Mouse (Mus musculus) neural tube, embryonic 14.5 days (tissue): ENCODE data around the gene Igf2bp3. TPM values are rescaled to one million over a fixed set of nuclear protein-coding genes. Genes with fewer than 3 reads are reported as not detected.

Experiments used
- ATAC-seq: fragments of 200-750 bp; cut with Nextera tagmentation; 2 replicates; pipeline ENCODE4 v1.8.0; 2017; ENCODE audit warnings: low read depth, mild to moderate bottlenecking, moderate TSS enrichment, moderate library complexity
- H3K27ac ChIP-seq: fragments of 300-500 bp; sonication (generic); 2 replicates; pipeline ENCODE4 v1.5.1; 2014; ENCODE audit warnings: low read depth, mild to moderate bottlenecking, control low read depth, low read length, moderate library complexity, mixed read lengths
- H3K27me3 ChIP-seq: fragments of 300-500 bp; sonication (generic); 2 replicates; pipeline ENCODE4 v1.6.1; 2014; ENCODE audit warnings: low read length; ENCODE audit not compliant: control insufficient read depth, insufficient read depth
- H3K36me3 ChIP-seq: fragments of 300-500 bp; sonication (generic); 2 replicates; pipeline ENCODE4 v1.6.1; 2014; ENCODE audit warnings: low read length, mixed read lengths; ENCODE audit not compliant: control insufficient read depth, insufficient read depth
- H3K4me1 ChIP-seq: fragments of 300-500 bp; sonication (generic); 2 replicates; pipeline ENCODE4 v1.6.1; 2014; ENCODE audit warnings: low read length; ENCODE audit not compliant: control insufficient read depth, insufficient read depth
- H3K4me2 ChIP-seq: fragments of 300-500 bp; sonication (generic); 2 replicates; pipeline ENCODE4 v1.6.1; 2014; ENCODE audit warnings: mild to moderate bottlenecking, low read depth, low read length, control low read depth
- H3K4me3 ChIP-seq: fragments of 300-500 bp; sonication (generic); 2 replicates; pipeline ENCODE4 v1.5.1; 2014; ENCODE audit warnings: low read depth, low read length, control low read depth, mixed read lengths
- H3K9ac ChIP-seq: fragments of 300-500 bp; sonication (generic); replicated peaks from 2 replicates; pipeline ENCODE4 v1.6.1; 2014; ENCODE audit warnings: low read depth, mild to moderate bottlenecking, control low read depth, low read length, mixed read lengths
- H3K9me3 ChIP-seq: fragments of 300-500 bp; sonication (generic); 2 replicates; pipeline ENCODE4 v1.6.1; 2016; ENCODE audit warnings: low read length; ENCODE audit not compliant: control insufficient read depth
- WGBS: fragments of 180-500 bp; shearing (Covaris S2); extraction: QIAGEN DNeasy Blood & Tissue Kit; methylation state at CpG from one replicate; pipeline ENCODE4 v1.1.7; 2014; 5-methylcytosine and 5-hydroxymethylcytosine counted together
- polyA plus RNA-seq: library from polyadenylated mRNA; unstranded; fragments of >200 nt; fragmentation: Nextera tagmentation; extraction: Ambion mirVana; gene quantifications from 2 replicates; pipeline ENCODE4 v1.2.1, GENCODE M21; 2014

The Igf2bp3 gene
- polyA plus RNA-seq, 1 experiment from 2014 or later: 26.9 TPM

GRCm38 (mm10) chr6:49168648-49169047 is 46.1 kb downstream of the Igf2bp3 start:
- 63% methylated on average over 3 of the region's 3 CpGs for WGBS

GRCm38 (mm10) chr6:49167406-49167805 is 47.4 kb downstream of the Igf2bp3 start:
- Histone ChIP-seq H3K4me1 (no peaks in the 10 kb centered on the region), H3K9me3 (no peaks in the 10 kb centered on the region), H3K27ac (no peak overlapping the region), H3K9ac (no peak overlapping the region), H3K4me2 (no peak overlapping the region), H3K27me3 (no peaks in the 10 kb centered on the region), H3K36me3 (no peaks in the 10 kb centered on the region), H3K4me3 (no peak overlapping the region)
- 47% methylated on average over 4 of the region's 4 CpGs for WGBS
- no peak for ATAC-seq

More at GRCm38 (mm10) chr6:49168648-49169047, 46.1 kb downstream of the Igf2bp3 start:
- Histone ChIP-seq H3K4me2 (no peak overlapping the region), H3K9me3 (no peaks in the 10 kb centered on the region), H3K27me3 (no peaks in the 10 kb centered on the region), H3K4me3 (no peak overlapping the region), H3K9ac (no peak overlapping the region), H3K4me1 (no peaks in the 10 kb centered on the region), H3K36me3 (no peaks in the 10 kb centered on the region), H3K27ac (no peak overlapping the region)
- ATAC-seq: no peak

GRCm38 (mm10) chr6:49166318-49166717 is 48.4 kb downstream of the Igf2bp3 start:
- Histone ChIP-seq H3K4me1 (no peaks in the 10 kb centered on the region), H3K9ac (no peak overlapping the region), H3K27me3 (no peaks in the 10 kb centered on the region), H3K36me3 (no peaks in the 10 kb centered on the region), H3K9me3 (no peaks in the 10 kb centered on the region), H3K4me2 (no peak overlapping the region), H3K4me3 (no peak overlapping the region), H3K27ac (no peak overlapping the region)
- ATAC-seq: no peak
- 84% methylated on average over 8 of the region's 8 CpGs for WGBS

GRCm38 (mm10) chr6:49165855-49166254 is 48.9 kb downstream of the Igf2bp3 start:
- H3K27ac ChIP-seq: no peak overlapping the region
- no peak overlapping the region for H3K9ac ChIP-seq
- H3K36me3 ChIP-seq: no peaks in the 10 kb centered on the region
- ATAC-seq: no peak
- no peaks in the 10 kb centered on the region for H3K27me3 ChIP-seq
- H3K4me2 ChIP-seq: no peak overlapping the region
- 74% methylated on average over 6 of the region's 6 CpGs for WGBS
- no peaks in the 10 kb centered on the region for H3K9me3 ChIP-seq
- no peak overlapping the region for H3K4me3 ChIP-seq
- H3K4me1 ChIP-seq: no peaks in the 10 kb centered on the region

- WGBS: 16% methylated on average over 6 of the region's 6 CpGs
- no peak overlapping the region for H3K4me3 ChIP-seq
- ATAC-seq: no peak
- no peaks in the 10 kb centered on the region for H3K4me1 ChIP-seq
- H3K9ac ChIP-seq: no peak overlapping the region
- H3K36me3 ChIP-seq: no peaks in the 10 kb centered on the region
- H3K9me3 ChIP-seq: no peaks in the 10 kb centered on the region
- H3K4me2 ChIP-seq: no peak overlapping the region
- H3K27ac ChIP-seq: no peak overlapping the region
- H3K27me3 ChIP-seq: no peaks in the 10 kb centered on the region
These were observed 49.7 kb downstream of the Igf2bp3 start for GRCm38 (mm10) chr6:49165101-49165500.

- Histone ChIP-seq H3K9me3 (no peaks in the 10 kb centered on the region), H3K27me3 (no peaks in the 10 kb centered on the region), H3K4me3 (no peak overlapping the region), H3K27ac (no peak overlapping the region), H3K4me1 (no peaks in the 10 kb centered on the region), H3K4me2 (no peak overlapping the region), H3K9ac (no peak overlapping the region), H3K36me3 (no peaks in the 10 kb centered on the region)
- 71% methylated on average over 11 of the region's 11 CpGs for WGBS
- no peak for ATAC-seq
These were observed 50.1 kb downstream of the Igf2bp3 start for GRCm38 (mm10) chr6:49164701-49165100.

- no peak for ATAC-seq
- Histone ChIP-seq H3K9ac (no peak overlapping the region), H3K4me1 (no peaks in the 10 kb centered on the region), H3K9me3 (no peaks in the 10 kb centered on the region), H3K36me3 (no peaks in the 10 kb centered on the region), H3K4me3 (no peak overlapping the region), H3K27ac (no peak overlapping the region), H3K4me2 (no peak overlapping the region), H3K27me3 (no peaks in the 10 kb centered on the region)
- 62% methylated on average over 2 of the region's 2 CpGs for WGBS
These were observed 54.8 kb downstream of the Igf2bp3 start for GRCm38 (mm10) chr6:49159971-49160370.

- ATAC-seq: no peak
- H3K4me2 ChIP-seq: no peak overlapping the region
- no peaks in the 10 kb centered on the region for H3K4me1 ChIP-seq
- H3K9ac ChIP-seq: no peak overlapping the region
- no peaks in the 10 kb centered on the region for H3K27me3 ChIP-seq
- WGBS: 90% methylated on average over 3 of the region's 3 CpGs
- H3K27ac ChIP-seq: no peak overlapping the region
- no peaks in the 10 kb centered on the region for H3K36me3 ChIP-seq
- H3K4me3 ChIP-seq: no peak overlapping the region
- H3K9me3 ChIP-seq: no peaks in the 10 kb centered on the region
These were observed 58.0 kb downstream of the Igf2bp3 start for GRCm38 (mm10) chr6:49156826-49157175.

GRCm38 (mm10) chr6:49156170-49156825 is 58.5 kb downstream of the Igf2bp3 start:
- H3K27me3 ChIP-seq: no peaks in the 10 kb centered on the region
- no peak overlapping the region for H3K4me3 ChIP-seq
- H3K4me2 ChIP-seq: no peak overlapping the region
- 88% methylated on average over 5 of the region's 5 CpGs for WGBS
- no peaks in the 10 kb centered on the region for H3K36me3 ChIP-seq
- ATAC-seq: no peak
- no peak overlapping the region for H3K27ac ChIP-seq
- no peaks in the 10 kb centered on the region for H3K9me3 ChIP-seq
- H3K9ac ChIP-seq: no peak overlapping the region
- 0 out of 2 replicates have a peak, but pooled peaks cover 2% of the 10 kb centered on the region for H3K4me1 ChIP-seq
